Mouse (Mus musculus) embryonic facial prominence, embryonic 12.5 days (tissue): Measurements from ENCODE around the gene Tfg. TPM values are rescaled to one million over a fixed set of nuclear protein-coding genes. Genes with fewer than 3 reads are reported as not detected.

Source experiments
- ATAC-seq: fragments of 200-750 bp; cut with Nextera tagmentation; 2 replicates; pipeline ENCODE4 v1.8.0; 2017; ENCODE audit not compliant: insufficient number of reproducible peaks, insufficient read depth, low FRiP score, low TSS enrichment
- H3K27ac ChIP-seq: fragments of 300-500 bp; sonication (generic); 2 replicates; pipeline ENCODE4 v1.5.1; 2016; ENCODE audit warnings: mild to moderate bottlenecking
- H3K27me3 ChIP-seq: fragments of 300-500 bp; sonication (generic); 2 replicates; pipeline ENCODE4 v1.6.1; 2016; ENCODE audit warnings: mild to moderate bottlenecking, moderate library complexity
- H3K36me3 ChIP-seq: fragments of 300-500 bp; sonication (generic); 2 replicates; pipeline ENCODE4 v1.6.1; 2016; ENCODE audit warnings: mild to moderate bottlenecking
- H3K4me1 ChIP-seq: fragments of 300-500 bp; sonication (generic); 2 replicates; pipeline ENCODE4 v1.6.1; 2016
- H3K4me2 ChIP-seq: fragments of 300-500 bp; sonication (generic); replicated peaks from 2 replicates; pipeline ENCODE4 v1.6.1; 2016; ENCODE audit warnings: mild to moderate bottlenecking, moderate library complexity
- H3K4me3 ChIP-seq: fragments of 300-500 bp; sonication (generic); 2 replicates; pipeline ENCODE4 v1.5.1; 2016; ENCODE audit warnings: mild to moderate bottlenecking
- H3K9ac ChIP-seq: fragments of 300-500 bp; sonication (generic); 2 replicates; pipeline ENCODE4 v1.6.1; 2016; ENCODE audit warnings: mild to moderate bottlenecking, moderate library complexity
- H3K9me3 ChIP-seq: fragments of 300-500 bp; sonication (generic); 2 replicates; pipeline ENCODE4 v1.6.1; 2016; ENCODE audit warnings: mild to moderate bottlenecking, moderate library complexity
- WGBS: fragments of 180-500 bp; shearing (Covaris S2); methylation state at CpG from one replicate; pipeline ENCODE4 v1.1.7; 2016; 5-methylcytosine and 5-hydroxymethylcytosine counted together
- polyA plus RNA-seq: library from polyadenylated mRNA; unstranded; fragments of >200 nt; fragmentation: Nextera tagmentation; extraction: Ambion mirVana; gene quantifications from 2 replicates; pipeline ENCODE4 v1.2.1, GENCODE M21; 2016

The Tfg gene
- polyA plus RNA-seq: 130 and 136 TPM in 2 replicates

DNA sequence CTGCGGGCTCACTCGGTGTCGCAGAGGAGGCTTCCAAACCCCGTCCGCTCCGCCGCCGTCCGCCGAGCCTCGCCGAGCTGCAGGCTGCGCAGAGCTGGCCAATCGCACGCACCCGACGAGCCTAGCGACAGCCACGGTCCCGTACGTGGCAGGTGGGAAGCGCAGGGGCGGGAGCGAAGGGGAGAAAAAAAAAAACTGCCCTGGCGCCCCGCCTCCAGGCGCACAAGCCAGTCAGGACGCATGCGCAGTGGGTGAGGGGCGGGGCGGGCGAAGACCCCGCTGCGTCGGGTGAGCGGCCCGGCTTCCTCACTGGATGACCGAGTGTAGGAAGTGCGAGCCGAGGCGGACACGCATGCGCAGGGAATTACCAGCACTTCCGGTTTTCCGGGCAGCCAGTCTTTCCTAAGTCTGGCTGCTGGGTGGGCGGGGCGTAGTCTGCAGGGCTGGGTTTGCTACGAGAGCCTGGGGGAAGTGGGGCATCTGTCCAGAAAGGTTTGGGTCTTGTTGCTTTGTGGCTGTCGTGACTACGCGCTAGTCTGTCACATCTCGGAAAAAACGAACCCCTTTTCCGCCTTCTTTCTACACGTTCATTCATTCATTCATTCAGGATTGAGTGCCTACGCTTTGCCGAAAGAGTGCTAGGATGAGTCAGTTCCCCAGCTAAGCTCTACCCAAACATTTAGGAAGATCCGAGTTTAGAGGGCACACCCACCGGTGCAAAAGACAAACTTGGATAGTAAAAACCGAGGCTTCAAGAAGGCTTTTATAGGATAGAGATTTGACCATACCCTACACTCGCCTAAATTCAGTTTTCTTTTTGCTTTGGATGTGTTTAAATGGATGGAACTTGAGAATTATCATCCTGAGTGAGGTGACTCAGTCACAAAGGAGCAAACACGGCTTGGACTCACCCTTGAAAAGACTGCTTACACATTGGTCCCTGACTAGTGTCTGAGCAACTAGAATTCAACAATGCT is at the start of gene Tfg:
Gene Tfg (minus strand): TSS at position 227 of the 977 bp plus-strand sequence.
- Histone ChIP-seq H3K27me3 (no peaks in the 10 kb centered on the region), H3K9ac (peak within 1 kb of the TSS; percentile 86), H3K4me1 (peaks cover 8% of the 10 kb centered on the region), H3K27ac (peak within 1 kb of the TSS; percentile 98), H3K9me3 (no peaks in the 10 kb centered on the region), H3K4me2 (peak within 1 kb of the TSS; percentile 58), H3K4me3 (peak within 1 kb of the TSS; percentile 87), H3K36me3 (no peaks in the 10 kb centered on the region)
- under 1% methylated on average over 62 of the region's 62 CpGs for WGBS
- ATAC-seq: peak; percentile 98

DNA sequence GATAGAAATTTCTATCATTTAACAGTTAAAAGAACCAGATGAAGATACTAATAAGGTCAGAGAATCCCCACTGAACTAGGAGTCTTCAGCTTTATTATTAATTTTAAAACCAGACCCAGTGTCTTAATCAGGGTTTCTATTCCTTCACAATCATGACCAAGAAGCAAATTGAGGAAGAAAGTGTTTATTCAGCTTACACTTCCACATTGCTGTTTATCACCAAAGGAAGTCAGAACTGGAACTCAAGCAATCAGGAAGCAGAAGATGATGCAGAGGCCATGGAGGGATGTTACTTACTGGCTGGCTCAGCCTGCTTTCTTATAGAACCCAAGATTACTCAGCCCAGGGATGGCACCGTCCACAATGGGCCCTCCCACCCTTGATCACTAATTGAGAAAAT is 11.8 kb upstream of the Tfg start:
- no peaks in the 10 kb centered on the region for H3K36me3 ChIP-seq
- H3K27ac ChIP-seq: no peak overlapping the region
- no peaks in the 10 kb centered on the region for H3K9me3 ChIP-seq
- H3K4me2 ChIP-seq: no peak overlapping the region
- no peaks in the 10 kb centered on the region for H3K27me3 ChIP-seq
- ATAC-seq: no peak
- WGBS: 9% methylated on average over 1 of the region's 1 CpGs
- no peaks in the 10 kb centered on the region for H3K4me1 ChIP-seq
- H3K9ac ChIP-seq: no peak overlapping the region
- no peak overlapping the region for H3K4me3 ChIP-seq

DNA sequence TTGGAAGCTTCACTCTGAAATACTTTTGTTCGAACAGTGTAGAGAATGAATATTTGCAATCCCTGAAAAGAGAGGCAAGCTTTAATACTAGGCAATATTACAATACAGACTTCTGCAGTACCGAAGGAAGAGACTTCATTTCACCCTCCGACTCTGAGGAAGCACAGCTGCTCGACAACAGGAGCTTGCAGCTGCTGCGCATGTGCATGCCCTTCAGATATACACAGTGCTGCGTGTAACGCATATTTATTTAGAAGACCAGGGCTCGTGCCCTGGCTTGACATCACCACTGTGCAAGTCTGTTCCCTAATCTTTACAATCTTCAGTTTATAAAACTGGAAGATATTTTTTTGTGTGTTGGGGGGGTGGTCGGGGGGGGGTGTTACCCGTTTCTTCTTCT is 7.7 kb upstream of the Tfg start:
- 81% methylated on average over 10 of the region's 10 CpGs for WGBS
- H3K9me3 ChIP-seq: no peaks in the 10 kb centered on the region
- H3K4me1 ChIP-seq: no peaks in the 10 kb centered on the region
- no peak overlapping the region for H3K27ac ChIP-seq
- no peak for ATAC-seq
- H3K27me3 ChIP-seq: no peaks in the 10 kb centered on the region
- no peak overlapping the region for H3K4me2 ChIP-seq
- H3K4me3 ChIP-seq: no peak overlapping the region
- no peak overlapping the region for H3K9ac ChIP-seq
- no peaks in the 10 kb centered on the region for H3K36me3 ChIP-seq

DNA sequence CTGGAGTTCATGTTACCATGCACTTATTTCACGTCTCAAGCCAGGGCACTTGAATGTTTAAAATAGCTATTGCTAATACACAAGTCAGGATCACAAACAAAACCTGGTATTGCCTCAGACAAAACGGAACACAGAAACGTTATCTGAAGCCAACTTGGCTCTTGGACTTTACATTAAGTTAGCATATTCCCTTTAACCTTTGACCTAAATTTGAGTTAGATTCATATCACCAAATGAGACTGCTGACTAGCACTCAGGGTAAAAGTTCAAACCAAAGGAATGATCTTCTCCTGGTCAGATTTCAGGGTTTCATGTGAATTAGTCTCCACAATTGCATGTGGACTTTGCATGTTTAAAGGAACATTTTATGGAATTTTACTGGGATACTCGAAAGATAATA is 5.1 kb upstream of the Tfg start:
- Histone ChIP-seq H3K4me2 (no peak overlapping the region), H3K9ac (no peak overlapping the region), H3K27me3 (no peaks in the 10 kb centered on the region), H3K36me3 (no peaks in the 10 kb centered on the region), H3K4me3 (no peak overlapping the region), H3K9me3 (no peaks in the 10 kb centered on the region), H3K4me1 (no peaks in the 10 kb centered on the region), H3K27ac (no peak overlapping the region)
- ATAC-seq: no peak
- WGBS: 50% methylated on average over 4 of the region's 4 CpGs

DNA sequence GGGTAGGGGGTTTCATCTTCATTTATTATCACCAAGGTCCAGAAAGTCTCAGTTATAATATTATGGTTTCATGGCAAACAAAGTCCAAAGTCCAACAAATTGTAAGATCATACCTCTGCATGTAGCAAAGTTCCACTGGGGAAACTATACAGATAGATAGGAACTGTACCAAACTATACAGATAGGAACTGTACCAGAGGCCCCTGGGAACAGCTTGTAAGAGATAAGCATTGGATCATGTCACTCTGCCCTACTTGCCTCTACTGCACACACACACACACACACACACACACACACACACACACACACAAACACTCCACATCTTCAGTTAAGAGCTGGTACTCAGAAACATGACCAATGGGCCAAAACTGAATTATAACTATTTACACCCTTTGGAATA is 1.8 kb upstream of the Tfg start:
- Histone ChIP-seq H3K27ac (no peak overlapping the region), H3K4me3 (no peak overlapping the region), H3K9ac (no peak overlapping the region), H3K4me1 (peaks cover 8% of the 10 kb centered on the region), H3K9me3 (no peaks in the 10 kb centered on the region), H3K36me3 (no peaks in the 10 kb centered on the region), H3K4me2 (no peak overlapping the region), H3K27me3 (no peaks in the 10 kb centered on the region)
- ATAC-seq: no peak

DNA sequence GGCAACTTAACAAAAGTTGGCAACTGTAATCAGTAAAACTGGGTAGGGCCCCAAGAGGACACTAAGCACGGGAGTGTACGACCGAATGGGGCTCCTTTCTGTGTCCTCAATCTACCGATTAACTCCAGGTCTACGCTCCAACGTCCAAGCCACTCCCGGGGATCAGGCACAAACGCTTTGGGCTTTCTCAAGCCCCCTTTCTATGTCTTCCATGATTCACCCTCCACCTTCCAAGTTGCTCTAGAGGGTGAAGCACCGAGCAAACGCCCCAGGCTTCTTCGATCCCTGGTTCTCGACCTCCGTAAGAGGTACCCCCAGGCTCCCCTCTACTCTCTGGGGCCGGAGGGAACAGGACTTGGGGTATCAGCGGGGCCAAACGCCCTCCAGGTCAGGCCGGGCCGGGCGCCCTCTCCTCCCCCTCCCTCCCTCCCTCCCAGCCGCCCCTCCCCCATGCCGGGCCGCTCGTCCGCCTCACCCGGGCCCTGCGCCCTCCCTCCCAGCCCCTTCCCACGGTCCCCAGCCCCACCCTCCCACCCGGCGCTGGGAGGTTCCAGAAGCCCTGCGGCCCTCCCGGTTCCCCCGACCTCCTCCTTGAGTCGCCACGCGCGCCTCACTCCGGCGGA is 582 bp downstream of the Tfg start:
- Histone ChIP-seq H3K4me2 (peak overlapping the region; percentile 58), H3K36me3 (peaks cover 5% of the 10 kb centered on the region), H3K9me3 (no peaks in the 10 kb centered on the region), H3K27ac (peak overlapping the region; percentile 98), H3K4me3 (peak overlapping the region; percentile 87), H3K4me1 (peaks cover 8% of the 10 kb centered on the region), H3K9ac (peak overlapping the region; percentile 86), H3K27me3 (no peaks in the 10 kb centered on the region)
- ATAC-seq: peak; percentile 75
- WGBS: 2% methylated on average over 27 of the region's 38 CpGs

DNA sequence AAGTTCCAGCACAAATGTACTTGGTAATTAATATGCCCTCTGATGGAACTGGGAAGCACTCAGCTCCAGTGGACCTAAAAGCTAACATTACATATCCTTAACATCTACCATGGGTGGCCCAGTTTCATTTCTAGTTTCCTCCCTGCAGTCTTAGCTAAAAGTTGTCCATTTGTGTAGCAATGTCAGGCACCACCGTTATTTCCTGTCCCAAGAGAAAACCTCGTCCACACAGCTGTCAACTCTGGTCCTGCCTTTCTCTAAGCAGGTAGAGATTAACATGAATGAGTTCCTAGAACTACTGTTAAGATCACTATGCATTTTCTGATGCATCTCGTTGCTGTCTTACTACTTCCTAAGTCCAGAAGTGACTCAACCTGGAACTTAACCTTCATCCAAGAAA is 1.6 kb downstream of the Tfg start:
- no peak overlapping the region for H3K27ac ChIP-seq
- peaks cover 16% of the 10 kb centered on the region for H3K36me3 ChIP-seq
- H3K9ac ChIP-seq: peak overlapping the region; percentile 86; the same call in 1 of the 2 replicates
- no peak for ATAC-seq
- no peaks in the 10 kb centered on the region for H3K9me3 ChIP-seq
- H3K4me2 ChIP-seq: peak overlapping the region; percentile 58
- WGBS: 67% methylated on average over 3 of the region's 3 CpGs
- H3K4me1 ChIP-seq: peaks cover 8% of the 10 kb centered on the region
- no peaks in the 10 kb centered on the region for H3K27me3 ChIP-seq
- peak overlapping the region; percentile 87 for H3K4me3 ChIP-seq

DNA sequence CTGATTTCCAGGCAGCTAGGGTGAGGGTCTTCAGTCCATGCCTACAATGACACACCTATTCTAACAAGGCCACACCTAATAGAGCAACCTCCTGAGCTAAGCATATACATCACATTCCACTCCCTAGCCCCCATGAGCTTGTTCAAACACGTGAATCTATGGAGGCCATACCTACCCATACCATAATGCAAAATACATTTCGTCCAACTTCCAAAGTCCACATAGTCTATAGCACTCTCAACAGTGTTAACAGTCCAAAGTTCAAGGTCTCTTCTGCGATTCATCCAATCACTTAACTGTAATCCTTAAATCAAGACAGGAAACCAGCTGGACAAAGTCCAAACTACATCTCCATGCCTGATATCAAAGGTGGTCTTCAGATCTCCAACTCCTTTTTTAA is 7.2 kb downstream of the Tfg start:
- no peak overlapping the region for H3K4me2 ChIP-seq

DNA sequence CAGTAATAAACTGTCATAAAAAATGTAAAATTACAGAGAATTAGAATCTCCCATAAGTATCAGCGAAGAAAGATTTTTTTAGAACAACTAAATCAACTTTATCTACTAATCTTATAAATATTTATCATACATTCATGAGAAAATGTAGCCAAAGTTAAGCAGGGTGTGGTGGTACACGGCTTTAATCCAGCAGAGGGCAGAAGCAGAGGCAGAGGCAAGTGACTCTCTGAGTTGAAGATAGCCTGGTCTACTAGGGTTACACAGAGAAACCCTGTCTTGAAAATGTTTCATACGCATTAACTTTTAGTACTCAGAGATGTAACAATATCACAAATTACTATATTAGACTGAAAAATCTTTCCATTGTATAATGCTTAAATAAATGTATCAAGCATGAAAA is 11.5 kb downstream of the Tfg start:
- Histone ChIP-seq H3K4me2 (no peak overlapping the region), H3K4me3 (no peak overlapping the region), H3K9me3 (no peaks in the 10 kb centered on the region), H3K9ac (no peak overlapping the region), H3K27ac (no peak overlapping the region), H3K36me3 (peaks cover 55% of the 10 kb centered on the region), H3K4me1 (no peaks in the 10 kb centered on the region), H3K27me3 (no peaks in the 10 kb centered on the region)
- ATAC-seq: no peak
- WGBS: 87% methylated on average over 3 of the region's 3 CpGs

More for the DNA sequence above, 7.2 kb downstream of the Tfg start:
- Histone ChIP-seq H3K27ac (no peak overlapping the region), H3K4me1 (no peaks in the 10 kb centered on the region), H3K27me3 (no peaks in the 10 kb centered on the region), H3K9ac (no peak overlapping the region), H3K9me3 (no peaks in the 10 kb centered on the region), H3K4me3 (no peak overlapping the region), H3K36me3 (peaks cover 55% of the 10 kb centered on the region)
- WGBS: 93% methylated on average over 3 of the region's 3 CpGs
- no peak for ATAC-seq

DNA sequence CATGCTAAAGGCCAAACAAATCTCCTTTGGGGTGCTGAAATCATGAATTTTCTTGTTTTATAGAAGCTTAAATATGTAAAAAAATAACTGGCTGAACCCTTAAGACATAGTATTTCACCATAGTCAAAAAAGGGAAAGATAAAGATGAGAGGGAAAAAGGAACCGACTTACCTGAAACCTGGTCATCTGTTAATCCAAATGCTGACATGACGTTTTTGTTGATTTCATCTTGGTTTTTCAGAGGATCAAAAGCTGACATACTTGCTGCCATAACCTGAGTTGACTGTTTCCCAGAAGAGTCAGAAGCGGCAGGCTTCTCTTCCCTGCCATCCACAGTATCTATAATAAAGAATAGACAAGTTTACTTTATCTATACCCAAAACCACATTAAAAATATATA is 16.4 kb downstream of the Tfg start:
- H3K36me3 ChIP-seq: peaks cover 27% of the 10 kb centered on the region
- H3K9me3 ChIP-seq: no peaks in the 10 kb centered on the region
- H3K4me1 ChIP-seq: no peaks in the 10 kb centered on the region
- H3K27ac ChIP-seq: no peak overlapping the region
- H3K4me3 ChIP-seq: no peak overlapping the region
- H3K4me2 ChIP-seq: no peak overlapping the region
- 86% methylated on average over 3 of the region's 3 CpGs for WGBS
- H3K27me3 ChIP-seq: no peaks in the 10 kb centered on the region
- no peak overlapping the region for H3K9ac ChIP-seq
- no peak for ATAC-seq

DNA sequence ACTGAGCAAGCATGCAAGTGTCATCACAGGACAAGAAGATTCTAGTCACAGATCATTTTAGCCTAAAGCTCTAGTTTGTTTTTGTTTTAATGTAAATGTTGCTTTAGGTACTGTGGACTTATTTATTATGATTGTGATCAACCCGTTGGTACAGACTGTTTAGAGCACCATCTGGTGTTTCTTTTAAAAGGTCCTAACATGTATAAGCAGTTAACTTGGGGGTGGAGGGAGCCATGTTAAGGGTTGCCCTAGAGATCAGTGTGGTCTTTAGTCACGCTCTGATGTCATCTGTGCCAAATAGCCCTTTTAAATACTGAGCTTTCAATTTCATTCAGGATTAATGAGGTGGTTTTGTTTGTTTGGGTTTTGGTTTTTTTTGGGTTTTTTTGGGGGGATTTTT is 20.8 kb downstream of the Tfg start:
- no peak for ATAC-seq
- peaks cover 31% of the 10 kb centered on the region for H3K36me3 ChIP-seq

DNA sequence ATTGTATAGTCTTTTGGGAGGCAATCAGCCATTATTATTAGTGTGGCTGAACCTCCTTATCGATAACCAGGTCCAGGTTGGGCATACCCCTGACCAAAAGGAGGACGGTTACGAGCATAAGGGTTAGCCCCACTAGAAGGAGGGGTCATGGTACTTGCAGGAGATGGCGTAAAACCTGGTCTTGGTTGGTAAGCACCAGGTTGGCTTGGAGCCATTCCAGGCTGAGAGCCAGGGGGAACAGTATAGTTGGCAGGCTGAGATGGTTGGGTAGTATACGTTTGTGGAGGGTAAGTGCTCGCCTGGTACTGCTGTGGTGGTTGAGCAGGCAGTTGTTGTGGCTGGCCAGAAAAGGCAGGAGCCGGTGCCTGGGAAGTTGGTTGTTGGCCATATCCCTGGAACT is 26.5 kb downstream of the Tfg start:
- Histone ChIP-seq H3K27ac (no peak overlapping the region), H3K9me3 (no peaks in the 10 kb centered on the region), H3K4me3 (no peak overlapping the region), H3K4me1 (no peaks in the 10 kb centered on the region), H3K9ac (no peak overlapping the region), H3K36me3 (peaks cover 33% of the 10 kb centered on the region), H3K4me2 (no peak overlapping the region), H3K27me3 (no peaks in the 10 kb centered on the region)
- WGBS: 91% methylated on average over 7 of the region's 7 CpGs
- no peak for ATAC-seq

More for the DNA sequence above, 20.8 kb downstream of the Tfg start:
- WGBS: 84% methylated on average over 2 of the region's 2 CpGs
- no peaks in the 10 kb centered on the region for H3K4me1 ChIP-seq
- no peak overlapping the region for H3K9ac ChIP-seq
- no peaks in the 10 kb centered on the region for H3K27me3 ChIP-seq
- H3K4me2 ChIP-seq: no peak overlapping the region
- H3K27ac ChIP-seq: no peak overlapping the region
- H3K9me3 ChIP-seq: no peaks in the 10 kb centered on the region
- H3K4me3 ChIP-seq: no peak overlapping the region
